Mouse (Mus musculus): ENCODE measurements at regions not wholly inside any gene's neighbourhood (a gene's known extent, or its start where the extent isn't known, plus 50 kb on each side); places are given as distances from the start of the nearest gene placed in this dataset.

- H3K9me3 ChIP-seq (ENCODE audit: control insufficient read depth, insufficient read depth, low read depth, low read length): no peaks in the 10 kb centered on the region
- in situ Hi-C loops (cut with MboI; ENCODE audit: low sequenced_read_pairs in 2 of 2, unreplicated experiment in 2 of 2): no loop called here
These were observed 253.5 kb downstream of the Ube2cbp start for GRCm38 (mm10) chr9:86211267-86211666.

GRCm38 (mm10) chr9:86219669-86220068 lies 245.1 kb downstream of the Ube2cbp start:
- in situ Hi-C loops (cut with MboI; ENCODE audit: low sequenced_read_pairs in 2 of 2, unreplicated experiment in 2 of 2): no loop called here
- no peaks in the 10 kb centered on the region for H3K9me3 ChIP-seq (ENCODE audit: control insufficient read depth, insufficient read depth, low read depth, low read length)
- no peaks in the 10 kb centered on the region for H3K4me1 ChIP-seq (ENCODE audit: control insufficient read depth in 2 of 2, insufficient read depth in 2 of 2, low read length in 2 of 2, poor library complexity in 1 of 2)
- no peaks in the 10 kb centered on the region for H3K36me3 ChIP-seq (ENCODE audit: control insufficient read depth, insufficient read depth, low read length, poor library complexity, severe bottlenecking)
- no peak for DNase-seq (ENCODE audit: low read depth, low spot score)
- H3K4me3 ChIP-seq (ENCODE audit: insufficient read depth in 1 of 2, low read depth in 1 of 2, low read length in 2 of 2, poor library complexity in 1 of 2, severe bottlenecking in 1 of 2): no peak overlapping the region
- TF ChIP-seq HCFC1 (IDR thresholded peaks at IDR 0.05; ENCODE audit: borderline replicate concordance, insufficient read depth, low read length): no peak
- TF ChIP-seq ZNF384 (IDR thresholded peaks at IDR 0.05; ENCODE audit: low read depth, low read length): no peak
- TF ChIP-seq MAFK (IDR thresholded peaks at IDR 0.05; ENCODE audit: insufficient read depth, low read depth, low read length): no peak
- no peak for TF ChIP-seq ZC3H11A (IDR thresholded peaks at IDR 0.05; ENCODE audit: borderline replicate concordance, low read depth, low read length)
- TF ChIP-seq CHD2 (IDR thresholded peaks at IDR 0.05; ENCODE audit: low read depth, low read length): no peak
- no peak overlapping the region for H3K27ac ChIP-seq (ENCODE audit: insufficient read depth, low read depth, low read length, poor library complexity, severe bottlenecking)
- no peak overlapping the region for H3K9ac ChIP-seq (ENCODE audit: insufficient read depth, low read depth, low read length, poor library complexity, severe bottlenecking)

More at GRCm38 (mm10) chr9:86211267-86211666, 253.5 kb downstream of the Ube2cbp start:
- DNase-seq (ENCODE audit: low read depth, low spot score): no peak
- no peak for TF ChIP-seq HCFC1 (IDR thresholded peaks at IDR 0.05; ENCODE audit: borderline replicate concordance, insufficient read depth, low read length)
- no peak for TF ChIP-seq MAFK (IDR thresholded peaks at IDR 0.05; ENCODE audit: insufficient read depth, low read depth, low read length)
- no peak for TF ChIP-seq CHD2 (IDR thresholded peaks at IDR 0.05; ENCODE audit: low read depth, low read length)
- TF ChIP-seq ZNF384 (IDR thresholded peaks at IDR 0.05; ENCODE audit: low read depth, low read length): no peak
- no peak for TF ChIP-seq ZC3H11A (IDR thresholded peaks at IDR 0.05; ENCODE audit: borderline replicate concordance, low read depth, low read length)
- H3K36me3 ChIP-seq (ENCODE audit: control insufficient read depth, insufficient read depth, low read length, poor library complexity, severe bottlenecking): no peaks in the 10 kb centered on the region
- no peak overlapping the region for H3K9ac ChIP-seq (ENCODE audit: insufficient read depth, low read depth, low read length, poor library complexity, severe bottlenecking)
- H3K27ac ChIP-seq (ENCODE audit: insufficient read depth, low read depth, low read length, poor library complexity, severe bottlenecking): no peak overlapping the region
- H3K4me3 ChIP-seq (ENCODE audit: insufficient read depth in 1 of 2, low read depth in 1 of 2, low read length in 2 of 2, poor library complexity in 1 of 2, severe bottlenecking in 1 of 2): no peak overlapping the region
- H3K4me1 ChIP-seq (ENCODE audit: control insufficient read depth in 2 of 2, insufficient read depth in 2 of 2, low read length in 2 of 2, poor library complexity in 1 of 2): no peaks in the 10 kb centered on the region

GRCm38 (mm10) chr9:86224530-86224929 lies 240.2 kb downstream of the Ube2cbp start:
- TF ChIP-seq MAFK (IDR thresholded peaks at IDR 0.05; ENCODE audit: insufficient read depth, low read depth, low read length) (no peak), CHD2 (IDR thresholded peaks at IDR 0.05; ENCODE audit: low read depth, low read length) (no peak), ZC3H11A (IDR thresholded peaks at IDR 0.05; ENCODE audit: borderline replicate concordance, low read depth, low read length) (no peak), HCFC1 (IDR thresholded peaks at IDR 0.05; ENCODE audit: borderline replicate concordance, insufficient read depth, low read length) (no peak), ZNF384 (IDR thresholded peaks at IDR 0.05; ENCODE audit: low read depth, low read length) (no peak)
- H3K9ac ChIP-seq (ENCODE audit: insufficient read depth, low read depth, low read length, poor library complexity, severe bottlenecking): no peak overlapping the region
- H3K4me1 ChIP-seq (ENCODE audit: control insufficient read depth in 2 of 2, insufficient read depth in 2 of 2, low read length in 2 of 2, poor library complexity in 1 of 2): no peaks in the 10 kb centered on the region
- H3K9me3 ChIP-seq (ENCODE audit: control insufficient read depth, insufficient read depth, low read depth, low read length): 0 out of 2 replicates have a peak, but pooled peaks cover 1% of the 10 kb centered on the region
- in situ Hi-C loops (cut with MboI; ENCODE audit: low sequenced_read_pairs in 2 of 2, unreplicated experiment in 2 of 2): no loop called here
- H3K27ac ChIP-seq (ENCODE audit: insufficient read depth, low read depth, low read length, poor library complexity, severe bottlenecking): no peak overlapping the region
- no peak overlapping the region for H3K4me3 ChIP-seq (ENCODE audit: insufficient read depth in 1 of 2, low read depth in 1 of 2, low read length in 2 of 2, poor library complexity in 1 of 2, severe bottlenecking in 1 of 2)
- DNase-seq (ENCODE audit: low read depth, low spot score): no peak
- H3K36me3 ChIP-seq (ENCODE audit: control insufficient read depth, insufficient read depth, low read length, poor library complexity, severe bottlenecking): no peaks in the 10 kb centered on the region

GRCm38 (mm10) chr9:86230673-86231350 lies 233.9 kb downstream of the Ube2cbp start:
- Histone ChIP-seq H3K4me1 (ENCODE audit: control insufficient read depth in 2 of 2, insufficient read depth in 2 of 2, low read length in 2 of 2, poor library complexity in 1 of 2) (no peaks in the 10 kb centered on the region), H3K36me3 (ENCODE audit: control insufficient read depth, insufficient read depth, low read length, poor library complexity, severe bottlenecking) (no peaks in the 10 kb centered on the region), H3K9ac (ENCODE audit: insufficient read depth, low read depth, low read length, poor library complexity, severe bottlenecking) (no peak overlapping the region), H3K27ac (ENCODE audit: insufficient read depth, low read depth, low read length, poor library complexity, severe bottlenecking) (no peak overlapping the region), H3K4me3 (ENCODE audit: insufficient read depth in 1 of 2, low read depth in 1 of 2, low read length in 2 of 2, poor library complexity in 1 of 2, severe bottlenecking in 1 of 2) (no peak overlapping the region), H3K9me3 (ENCODE audit: control insufficient read depth, insufficient read depth, low read depth, low read length) (0 out of 2 replicates have a peak, but pooled peaks cover 1% of the 10 kb centered on the region)
- in situ Hi-C loops (cut with MboI; ENCODE audit: low sequenced_read_pairs in 2 of 2, unreplicated experiment in 2 of 2): no loop called here
- DNase-seq (ENCODE audit: low read depth, low spot score): no peak
- TF ChIP-seq HCFC1 (IDR thresholded peaks at IDR 0.05; ENCODE audit: borderline replicate concordance, insufficient read depth, low read length): no peak
- no peak for TF ChIP-seq MAFK (IDR thresholded peaks at IDR 0.05; ENCODE audit: insufficient read depth, low read depth, low read length)
- TF ChIP-seq ZNF384 (IDR thresholded peaks at IDR 0.05; ENCODE audit: low read depth, low read length): no peak
- no peak for TF ChIP-seq CHD2 (IDR thresholded peaks at IDR 0.05; ENCODE audit: low read depth, low read length)
- TF ChIP-seq ZC3H11A (IDR thresholded peaks at IDR 0.05; ENCODE audit: borderline replicate concordance, low read depth, low read length): no peak

All from ES-E14 (cell line).